Mouse (Mus musculus) monocyte, adult 2 months (primary cell): ENCODE results near the gene Rab22a.
"Not testable (repeated sequence)": the region's sequence is repeated elsewhere in the genome, so short reads cannot be mapped to it uniquely, and the experiment has no call there.

Source experiments
- DNase-seq, 2 experiments: peaks; one replicate each; pipeline ENCODE4 v3.0.0; 2022; ENCODE audit warnings: low spot score in 2 of 2, low read depth in 1 of 2

Rab22a gene

DNA sequence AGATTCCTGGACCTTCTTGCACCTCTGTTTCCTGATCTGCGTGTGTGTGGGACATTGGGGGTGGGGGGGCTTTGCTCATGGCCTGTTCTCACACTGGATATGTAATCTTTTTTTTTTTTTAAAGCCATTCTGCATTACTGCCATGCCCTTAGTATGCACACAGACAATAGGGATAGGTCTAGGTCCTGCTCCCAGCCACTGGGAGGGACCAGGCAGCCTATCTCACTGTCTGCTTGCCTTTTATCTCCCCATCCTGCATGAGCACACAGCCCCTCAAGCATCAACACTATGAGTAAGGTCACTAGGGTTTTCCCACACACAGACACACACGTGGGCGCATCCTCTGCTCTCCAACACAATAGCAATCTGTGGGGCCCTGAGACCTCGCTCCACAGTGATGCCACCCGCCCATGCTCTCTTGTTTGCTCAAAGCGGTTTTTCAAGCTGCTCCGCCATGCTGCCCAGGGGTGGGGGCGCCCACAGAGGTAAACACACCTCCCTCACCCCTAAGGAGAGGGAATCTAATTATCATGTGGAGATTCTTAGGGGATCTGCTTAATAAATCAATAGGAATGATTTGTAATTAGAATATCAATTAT is 55.2 kb downstream of the Rab22a start:
- no peak for DNase-seq

DNA sequence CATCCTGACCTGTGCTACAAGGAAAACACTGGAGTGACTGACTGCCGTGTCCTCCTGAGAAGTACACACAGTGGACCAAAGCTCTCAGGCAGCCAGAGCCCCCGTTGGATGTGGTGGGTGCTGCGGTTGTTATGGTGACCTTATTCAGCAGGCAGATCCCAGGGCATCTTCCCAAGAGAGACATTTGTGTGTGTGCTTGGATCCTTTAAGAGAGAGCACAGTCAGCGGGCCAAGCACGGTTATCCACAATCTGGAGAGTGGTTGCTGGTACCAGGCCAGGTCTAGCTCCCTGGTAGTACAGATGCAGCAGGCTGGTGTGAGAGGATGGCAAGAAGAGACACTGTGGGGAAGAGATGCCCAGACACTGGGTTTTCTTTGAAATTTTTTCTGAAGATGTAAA is 57.4 kb downstream of the Rab22a start:
- DNase-seq, result no peak

DNA sequence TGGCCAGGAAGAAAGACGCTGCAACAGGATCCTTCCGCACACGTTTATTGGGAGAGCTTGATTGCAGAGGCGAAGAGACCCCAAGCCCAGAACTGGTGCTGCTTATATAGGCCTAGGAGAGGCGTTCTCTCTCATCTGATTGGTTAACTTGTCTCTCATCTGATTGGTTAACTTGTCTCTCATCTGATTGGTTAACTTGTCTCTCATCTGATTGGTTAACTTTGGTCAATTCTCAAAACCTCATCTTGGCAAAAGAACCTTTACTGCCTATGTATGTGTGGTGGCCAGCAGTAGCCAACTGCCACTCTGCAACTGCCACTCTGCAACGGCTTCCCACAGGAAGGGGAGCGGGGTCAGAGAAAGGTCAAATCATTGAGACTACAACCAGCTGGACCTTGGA is 59.6 kb downstream of the Rab22a start, which contains the start of gene 1700010B08Rik:
Gene 1700010B08Rik (plus strand): TSS at position 301 of the 400 bp plus-strand sequence.
- DNase-seq, result not testable (repeated sequence)

DNA sequence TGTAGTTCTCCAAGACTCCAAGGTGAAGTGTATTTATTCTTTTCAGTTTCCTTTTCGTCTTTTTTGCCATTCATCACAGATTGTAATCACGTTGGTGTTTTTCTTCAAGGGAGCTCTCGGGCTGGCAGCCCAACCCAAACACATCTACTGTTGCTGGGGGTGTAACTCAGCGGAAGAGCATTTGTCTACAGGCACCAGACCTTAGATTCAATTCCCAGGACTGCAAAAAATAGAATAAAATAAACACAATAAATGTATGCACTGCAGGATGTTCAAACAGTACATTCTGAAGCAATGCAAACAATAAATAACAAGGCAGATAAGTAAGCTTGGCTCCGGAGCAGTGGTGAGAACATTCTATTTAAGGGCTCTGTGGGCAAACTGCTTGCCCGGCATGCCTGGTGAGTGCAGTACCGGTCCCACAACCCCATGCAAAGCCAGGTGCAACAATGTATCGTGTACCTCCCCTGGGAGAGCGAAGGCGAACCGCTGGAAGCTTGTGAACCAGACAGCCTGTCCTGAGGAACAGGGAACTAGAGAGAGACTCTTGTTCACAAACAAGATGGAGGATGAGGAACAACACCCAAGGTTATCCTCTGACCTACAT is 62.8 kb downstream of the Rab22a start:
- DNase-seq, result no peak

DNA sequence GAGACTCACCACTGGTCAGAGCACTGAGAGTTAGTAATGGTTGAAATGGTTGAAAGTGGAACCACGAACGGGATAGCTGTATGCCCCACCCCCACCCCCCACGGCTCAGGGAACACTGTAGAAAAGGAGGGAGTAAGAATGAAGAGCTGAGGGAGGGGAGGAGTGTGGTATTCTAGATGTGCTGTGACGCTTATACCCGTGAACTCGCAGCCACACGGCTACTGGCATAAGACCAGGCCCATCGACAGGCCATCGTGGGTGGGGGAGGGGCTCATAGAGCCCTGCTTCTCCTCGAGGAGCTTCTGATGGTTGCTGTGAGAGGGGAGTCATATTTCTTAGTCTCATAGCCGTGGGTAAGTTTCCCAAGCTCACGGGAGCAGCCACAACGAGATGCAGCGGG is 64.8 kb downstream of the Rab22a start:
- DNase-seq, result no peak

DNA sequence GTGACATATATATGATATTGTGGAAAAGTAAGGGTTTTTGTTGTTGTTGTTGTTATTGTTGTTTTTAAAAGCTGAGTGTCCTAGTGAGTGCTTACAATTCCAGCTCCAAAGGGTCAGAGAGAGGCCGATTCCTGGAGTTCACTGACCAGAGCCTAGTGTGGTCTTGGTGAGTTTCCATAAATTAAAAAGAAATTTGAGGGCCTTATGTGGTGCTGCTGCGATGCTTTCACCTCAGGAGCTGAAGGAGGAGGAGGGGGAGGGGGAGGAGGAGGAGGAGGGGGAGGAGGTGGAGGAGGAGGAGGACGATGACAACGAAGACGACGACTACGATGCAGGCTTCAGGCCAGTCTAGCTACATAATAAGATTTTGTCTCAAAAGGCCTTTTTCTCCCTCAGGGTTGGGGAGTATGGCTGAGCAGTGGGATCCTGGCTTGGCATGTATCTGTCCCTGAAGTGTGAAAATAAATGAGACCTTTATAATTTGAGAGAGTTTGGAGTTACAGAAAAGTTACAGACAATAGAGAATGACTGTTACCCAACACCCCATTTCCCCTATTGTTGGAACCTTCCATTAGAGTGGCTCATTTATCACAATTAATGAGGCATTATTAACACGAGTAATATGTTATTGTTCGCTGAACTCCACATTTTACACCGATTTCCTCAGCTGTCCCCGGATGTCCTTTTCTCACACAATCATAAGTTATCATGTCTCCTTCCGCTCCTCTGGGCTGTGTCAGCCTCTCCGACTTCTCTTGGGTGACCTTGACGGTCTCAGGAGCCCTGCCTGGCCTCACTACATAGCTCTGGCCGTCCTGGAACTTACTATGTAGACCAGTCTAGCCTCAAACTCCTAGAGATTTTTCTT is 65.6 kb downstream of the Rab22a start:
- no peak for DNase-seq

DNA sequence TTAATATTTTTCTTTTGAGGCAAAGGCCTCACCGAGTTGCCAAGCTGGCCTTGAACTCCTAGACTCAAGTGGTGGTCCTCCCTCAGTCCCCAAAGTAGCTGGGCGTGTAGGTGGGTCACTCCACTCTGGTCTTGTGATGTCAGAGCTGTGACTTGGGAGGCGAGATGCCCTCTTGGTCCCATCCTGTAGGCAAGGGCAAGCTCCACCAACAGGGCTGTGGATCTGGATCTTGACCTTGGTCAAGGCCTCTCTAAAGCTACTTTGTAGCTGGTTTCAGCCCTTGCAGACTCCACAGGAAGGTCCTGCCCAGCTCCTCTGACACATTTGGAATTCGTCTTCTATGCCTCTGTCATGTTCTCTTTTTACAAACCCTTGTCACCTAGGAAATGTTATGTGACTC is 66.3 kb downstream of the Rab22a start:
- DNase-seq, result no peak

DNA sequence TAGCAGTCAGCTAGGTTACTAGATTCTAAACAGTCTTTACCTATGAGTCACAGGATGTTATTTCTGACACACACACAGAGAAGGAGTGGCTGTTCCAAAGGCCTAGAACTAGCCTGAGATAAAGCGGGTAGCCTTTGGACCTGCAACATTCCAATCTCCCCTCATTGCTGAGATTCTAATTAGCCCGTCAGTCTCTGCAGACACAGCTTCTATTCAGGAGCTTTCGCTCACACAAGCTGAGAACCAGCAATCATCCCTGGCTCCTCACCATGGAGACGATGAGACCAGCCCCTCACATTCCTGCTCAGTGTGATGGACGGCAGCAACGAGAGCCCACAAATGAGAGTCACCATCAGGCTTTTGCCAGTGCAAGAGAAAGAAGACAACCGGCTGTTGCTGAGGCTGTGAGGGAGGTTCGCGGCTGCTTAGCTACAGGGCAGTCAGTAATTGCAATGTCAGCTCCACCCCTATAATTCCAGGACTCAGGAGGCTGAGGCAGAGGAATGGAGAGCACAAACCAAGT is 70.9 kb downstream of the Rab22a start:
- no peak for DNase-seq

DNA sequence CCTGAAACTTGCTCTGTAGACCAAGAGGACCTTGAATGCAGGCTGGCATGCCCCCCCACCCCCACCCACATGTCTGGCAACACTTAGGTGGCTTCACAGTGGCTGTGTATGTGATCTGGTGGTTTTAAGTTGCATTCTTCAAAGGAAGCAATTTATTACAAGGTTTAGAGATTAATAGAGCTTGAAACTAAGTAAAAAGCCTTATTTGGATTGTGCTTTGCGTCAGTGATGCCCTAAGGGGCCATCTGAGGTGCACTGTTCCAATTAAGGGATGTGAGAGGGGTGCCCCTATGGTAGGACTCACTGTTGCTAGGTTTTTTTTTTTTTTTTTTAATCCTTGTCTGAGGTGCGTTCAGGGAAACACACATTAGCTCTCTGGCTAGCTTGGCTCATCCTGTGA is 74.9 kb downstream of the Rab22a start:
- DNase-seq, result no peak

DNA sequence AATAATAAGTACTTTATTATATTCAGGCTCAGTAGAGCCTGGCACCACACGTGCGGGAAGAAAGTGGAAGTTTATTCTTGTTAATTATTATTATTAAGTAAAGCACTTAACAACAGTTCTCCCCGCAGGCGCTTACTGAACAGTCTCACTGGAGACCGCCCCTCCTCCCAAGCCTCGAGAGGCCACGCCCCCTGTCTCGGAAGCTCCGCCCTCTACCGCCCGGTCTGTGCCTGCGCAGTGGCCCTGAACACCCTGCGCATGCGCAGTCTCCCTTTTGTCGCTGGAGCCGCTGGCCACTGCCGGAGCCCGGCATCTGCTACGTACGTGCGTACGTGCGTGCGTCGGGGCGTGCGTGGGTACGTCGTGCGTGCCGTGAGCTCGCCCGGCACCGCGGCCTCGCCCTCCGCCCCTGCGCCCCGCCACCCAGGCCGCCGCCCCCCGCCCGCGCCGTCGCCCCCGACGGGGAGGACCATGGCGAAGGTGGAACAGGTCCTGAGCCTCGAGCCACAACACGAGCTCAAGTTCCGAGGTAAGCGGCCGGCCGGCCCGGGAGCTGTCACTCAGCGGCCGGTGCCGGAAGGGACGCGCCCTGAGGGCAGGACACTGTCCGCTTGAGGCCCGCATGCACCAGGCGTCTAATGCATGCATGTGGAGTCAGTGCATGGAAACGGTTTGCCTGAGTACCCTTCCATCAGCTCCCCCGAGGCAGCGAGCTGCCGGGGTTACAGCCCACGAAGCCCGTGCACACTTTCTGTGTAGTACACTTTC is 77.8 kb downstream of the Rab22a start, which contains the start of gene Vapb:
Gene Vapb (plus strand): TSS at position 290 of the 768 bp plus-strand sequence.
- peak; percentile 95 to 99 for DNase-seq

DNA sequence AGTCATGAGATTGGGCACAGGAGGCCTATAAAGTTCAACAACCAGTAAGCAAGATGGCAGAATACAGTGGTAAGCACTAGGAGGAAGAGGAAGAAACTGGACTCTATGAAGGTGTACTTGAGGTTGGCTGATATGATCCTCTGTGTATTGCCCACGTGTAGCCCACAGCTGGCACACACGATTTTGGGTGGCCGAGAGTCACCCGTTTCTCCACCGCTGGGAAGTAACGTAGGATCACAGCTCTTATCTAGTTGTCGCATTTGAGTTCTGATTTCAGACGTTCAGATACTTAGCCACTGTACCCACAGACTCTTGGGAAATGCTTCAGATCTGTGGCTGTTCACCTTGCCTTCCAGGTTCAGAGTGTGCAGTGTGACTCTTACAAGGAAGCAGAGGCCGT is 78.7 kb downstream of the Rab22a start:
- DNase-seq, result no peak

DNA sequence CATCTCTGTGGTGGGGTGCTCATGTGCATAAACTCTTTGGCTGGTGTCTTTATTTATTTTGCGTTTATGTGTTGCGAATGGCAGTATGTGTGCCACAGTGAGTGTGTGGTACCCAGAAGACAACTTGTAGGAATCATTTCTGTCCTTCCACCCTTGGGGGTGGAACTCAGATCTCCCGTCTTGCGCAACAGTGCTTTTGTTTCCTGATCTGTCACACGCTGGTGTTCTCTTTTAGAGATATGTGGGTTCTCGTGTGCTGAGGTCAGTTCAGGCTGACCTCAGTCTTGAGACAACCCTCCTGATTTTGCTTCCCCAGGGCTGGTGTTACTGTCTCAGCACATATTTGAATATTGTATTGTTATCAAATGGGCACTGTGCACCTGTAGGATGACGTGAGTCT is 79.5 kb downstream of the Rab22a start:
- DNase-seq, result no peak

DNA sequence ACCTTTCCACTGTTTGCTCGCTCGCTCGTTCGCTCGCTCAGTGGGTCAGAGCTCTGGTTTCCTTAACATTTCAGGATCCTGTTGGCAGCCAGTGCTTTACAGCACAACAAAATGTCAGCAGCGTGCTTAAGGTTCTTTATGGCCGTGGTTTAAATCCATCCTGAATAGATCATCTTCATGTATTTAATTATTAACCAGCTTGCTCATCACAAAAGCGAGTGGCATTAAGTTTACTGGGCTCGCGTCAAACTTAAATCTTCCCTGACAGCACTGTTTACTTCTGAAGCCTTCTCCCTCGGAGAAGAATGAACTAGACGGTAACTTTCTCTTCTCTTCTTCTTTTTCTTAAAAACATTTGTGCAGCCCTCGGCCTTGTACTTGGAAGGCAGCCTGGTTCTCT is 82.5 kb downstream of the Rab22a start:
- DNase-seq, result no peak

DNA sequence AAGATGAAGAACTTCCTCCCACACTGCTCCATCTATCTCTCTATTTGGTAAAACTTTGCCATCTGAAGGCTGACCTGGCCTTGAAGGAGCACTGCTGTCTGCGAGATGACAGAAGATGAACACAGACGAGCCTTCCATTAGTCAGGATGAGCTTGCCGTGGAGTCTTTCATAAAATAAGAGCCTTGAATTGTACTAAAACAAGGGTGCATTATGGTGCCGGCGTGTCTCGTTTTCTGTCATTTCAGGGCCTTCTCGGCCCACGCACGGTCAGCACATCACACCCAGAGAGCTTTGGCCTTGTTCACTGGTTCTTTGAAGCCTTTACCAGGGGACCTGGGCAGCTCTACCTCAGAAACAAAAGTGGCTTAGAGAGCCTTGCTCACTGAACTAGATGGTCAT is 83.2 kb downstream of the Rab22a start:
- DNase-seq, result no peak

DNA sequence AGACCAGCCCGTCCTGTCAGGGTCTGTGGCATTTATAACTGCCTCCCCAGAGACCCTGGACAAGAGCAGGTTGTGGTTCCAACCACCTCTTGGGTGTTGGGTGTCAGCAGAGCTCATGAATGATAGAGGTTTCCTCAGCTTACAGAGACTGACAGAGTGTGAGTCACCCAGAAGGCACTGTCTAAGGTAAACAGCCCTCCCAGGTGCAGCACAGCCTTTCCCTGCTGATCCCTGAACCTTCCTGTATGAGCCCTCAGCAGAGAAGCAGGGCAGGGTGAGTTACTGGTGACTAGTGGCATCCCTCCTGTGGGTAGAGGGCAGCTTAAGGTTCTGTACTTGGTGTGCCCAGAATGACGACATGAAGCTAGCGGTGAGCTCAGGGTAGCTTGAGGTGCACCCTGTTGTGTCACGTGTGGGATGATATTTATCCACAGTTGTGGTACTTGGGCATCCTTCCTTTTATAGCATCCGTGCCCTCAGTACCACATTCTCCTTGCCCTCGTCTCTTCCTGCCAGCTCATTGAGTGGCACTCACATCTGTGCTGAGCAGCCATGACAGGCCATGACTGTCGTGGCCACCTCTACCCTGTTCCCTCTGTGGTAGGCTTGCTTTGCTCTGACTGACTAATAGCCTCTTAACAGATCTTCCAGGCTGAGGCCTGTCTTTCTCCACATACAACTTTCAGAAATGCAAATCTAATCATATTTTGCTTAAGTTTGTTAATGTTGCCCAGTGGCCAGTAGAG is 84.7 kb downstream of the Rab22a start:
- no peak for DNase-seq

DNA sequence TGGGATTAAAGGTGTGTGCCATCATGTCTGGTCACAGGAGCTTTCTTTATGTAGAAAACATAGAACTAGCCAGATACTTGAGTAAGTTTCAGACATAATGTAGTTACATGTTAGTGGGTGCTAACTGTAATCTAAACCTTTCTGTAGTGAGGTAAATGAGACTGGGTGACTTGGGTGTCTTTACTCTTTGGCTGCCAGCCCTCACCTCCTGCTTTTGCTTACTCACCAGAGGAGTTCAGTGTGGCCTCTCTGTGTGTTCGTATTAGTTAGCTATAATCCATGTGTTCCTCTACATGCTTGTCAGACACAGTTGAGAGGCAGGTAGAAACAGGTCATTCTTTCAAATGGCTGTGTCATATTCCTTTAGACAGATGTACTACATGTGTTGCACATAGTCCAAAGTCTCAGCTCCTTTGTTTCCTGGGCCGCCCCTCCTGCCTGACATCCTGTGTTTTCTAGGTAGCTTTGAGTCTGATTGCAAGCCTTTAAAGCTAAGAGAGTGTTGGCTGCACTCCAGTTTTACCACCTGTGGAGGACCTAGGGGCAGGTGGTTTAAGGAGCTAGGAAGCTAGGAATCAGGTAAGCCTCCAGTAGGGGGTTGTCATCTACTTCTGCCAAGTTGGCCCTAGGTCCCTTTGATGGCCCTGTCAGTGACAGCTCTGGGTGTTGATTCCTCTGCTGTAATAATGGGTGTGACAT is 89.5 kb downstream of the Rab22a start:
- no peak for DNase-seq

DNA sequence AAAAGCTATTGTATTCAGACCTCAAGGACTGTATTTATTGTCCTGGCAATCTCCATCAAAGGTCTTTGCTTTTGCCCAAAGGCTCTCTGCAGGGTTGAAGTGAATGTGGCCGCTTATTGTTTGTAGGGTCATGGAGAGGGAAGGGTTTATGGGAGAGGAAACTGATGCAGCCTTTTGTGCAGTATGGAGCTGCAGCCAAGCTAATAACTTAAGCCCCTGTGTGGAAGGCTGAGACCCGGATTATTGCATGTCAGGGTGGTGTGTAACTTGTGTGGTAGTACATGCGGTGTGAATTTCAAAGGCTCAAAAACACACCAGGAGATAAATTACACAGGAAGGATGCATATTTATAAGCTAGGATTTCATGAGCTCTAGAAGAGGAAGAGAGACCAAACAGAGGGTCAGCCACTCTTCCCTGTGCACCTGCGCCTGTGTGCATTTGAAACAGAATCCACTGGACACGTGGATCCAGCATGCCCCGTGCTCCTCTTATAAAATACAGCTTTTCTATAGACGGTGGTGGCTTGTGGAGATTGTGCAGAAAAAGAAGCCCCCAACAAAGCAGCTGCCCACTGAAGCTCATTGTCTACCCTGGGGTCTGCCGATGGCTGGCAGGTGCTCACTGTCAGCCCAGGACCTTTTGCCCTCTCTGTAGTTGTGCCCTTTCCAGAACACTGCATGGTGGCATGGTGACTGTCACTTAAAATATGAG is 96.0 kb downstream of the Rab22a start:
- DNase-seq, result no peak
